Mouse (Mus musculus) heart, postnatal 25 days (tissue): ENCODE measurements at regions not wholly inside any gene's neighbourhood (a gene's known extent, or its start where the extent isn't known, plus 50 kb on each side); places are given as distances from the start of the nearest gene placed in this dataset.

Experiments
- DNase-seq: peaks from one replicate; pipeline ENCODE4 v3.0.0; 2022; ENCODE audit warnings: low spot score
- intact Hi-C: fragments of 180-260 bp; cut with DNase I; formaldehyde crosslinking; loops from one replicate; pipeline ENCODE4 v1.15.1; 2025

DNA sequence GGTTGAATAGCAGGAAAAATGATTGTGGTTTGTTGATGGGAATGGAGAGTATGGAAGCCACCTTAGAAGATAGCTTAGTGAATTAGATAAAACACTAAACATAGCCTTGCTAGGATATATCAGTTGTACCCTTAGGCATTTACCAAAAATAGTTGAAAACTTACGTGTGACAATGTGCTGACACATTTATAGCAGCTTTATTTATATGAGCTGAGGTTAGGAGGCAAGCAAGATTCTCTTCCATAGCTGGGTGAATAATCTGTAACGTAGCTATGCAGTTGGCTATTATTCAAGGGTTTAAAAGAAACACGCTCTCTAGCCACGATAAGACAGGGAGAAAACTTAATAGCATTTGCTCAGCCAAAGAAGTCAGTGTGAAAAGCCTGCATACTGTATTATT, 685.4 kb downstream of the Hs3st4 start:
- DNase-seq, result no peak
- intact Hi-C loops, result no loop called here

DNA sequence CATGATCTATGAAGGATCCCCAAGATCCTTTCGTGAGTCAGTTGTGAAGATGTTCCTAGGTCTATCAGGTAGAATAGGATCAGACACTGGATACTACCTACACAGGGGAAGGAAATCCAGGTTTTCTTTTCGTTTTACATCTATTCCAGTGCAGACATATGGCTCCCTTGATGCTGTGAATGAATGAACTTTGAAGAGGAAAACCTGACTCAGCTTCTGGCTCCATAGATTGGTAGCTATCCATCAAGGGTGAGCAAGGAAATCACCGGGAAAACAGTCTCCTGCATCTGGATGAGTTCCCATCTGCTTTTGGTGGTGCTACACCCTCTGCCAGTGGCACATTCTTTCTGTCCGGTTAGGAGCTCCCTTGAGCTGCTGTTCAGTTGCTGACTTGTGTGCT, 687.8 kb downstream of the Hs3st4 start:
- no peak for DNase-seq
- intact Hi-C loops, result no loop called here

DNA sequence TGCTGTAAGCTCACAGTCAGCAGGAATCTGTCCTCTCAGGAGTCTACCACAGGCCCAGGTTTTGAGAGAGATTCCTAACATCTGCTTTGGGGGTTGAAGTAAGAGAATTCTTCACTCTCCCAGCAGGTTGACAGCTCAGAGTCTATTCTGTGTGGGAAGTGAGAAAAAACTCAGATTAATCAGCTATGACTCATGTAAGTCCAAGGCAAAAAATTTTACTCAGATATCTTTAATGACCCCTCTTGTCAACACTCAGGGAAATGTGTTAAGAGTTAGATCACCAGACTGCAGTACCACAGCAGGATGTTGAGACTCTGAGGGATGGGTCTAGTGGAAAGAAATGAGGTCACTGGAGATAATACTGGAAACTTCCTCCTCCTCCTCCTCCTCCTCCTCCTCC, 688.4 kb downstream of the Hs3st4 start:
- intact Hi-C loops, result no loop called here
- no peak for DNase-seq

DNA sequence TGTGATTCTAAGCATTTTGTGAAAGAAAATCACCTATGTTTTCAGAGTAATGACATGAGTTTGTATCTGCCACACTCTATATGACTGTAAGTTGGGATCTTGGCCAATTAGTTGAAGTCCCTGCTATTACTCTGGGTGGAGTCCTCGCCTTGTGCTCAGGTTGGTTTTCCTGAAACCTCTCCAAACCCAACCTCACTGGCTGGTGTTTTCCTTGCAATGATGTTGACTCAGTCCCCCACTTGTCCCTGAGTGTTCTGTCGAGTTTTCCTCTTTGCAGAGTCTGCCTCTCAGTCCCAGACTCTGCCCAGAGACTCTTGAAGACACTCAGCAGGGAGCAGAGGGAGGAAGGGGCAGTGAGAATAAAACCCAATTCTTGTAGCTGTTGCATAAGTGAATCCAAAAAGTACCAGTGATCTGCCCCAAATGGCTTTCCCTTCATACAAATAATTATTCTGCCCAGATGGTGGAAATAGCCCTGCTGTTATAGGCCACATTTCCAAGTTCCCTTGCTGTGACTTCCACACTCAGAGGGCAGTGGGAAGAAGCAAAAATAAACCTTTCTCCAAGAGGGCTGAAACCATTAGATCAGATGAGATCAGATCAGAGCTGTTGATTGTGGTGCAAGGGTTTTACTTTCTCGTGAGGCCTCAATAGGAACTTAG, 694.3 kb downstream of the Hs3st4 start:
- intact Hi-C loops, result no loop called here

DNA sequence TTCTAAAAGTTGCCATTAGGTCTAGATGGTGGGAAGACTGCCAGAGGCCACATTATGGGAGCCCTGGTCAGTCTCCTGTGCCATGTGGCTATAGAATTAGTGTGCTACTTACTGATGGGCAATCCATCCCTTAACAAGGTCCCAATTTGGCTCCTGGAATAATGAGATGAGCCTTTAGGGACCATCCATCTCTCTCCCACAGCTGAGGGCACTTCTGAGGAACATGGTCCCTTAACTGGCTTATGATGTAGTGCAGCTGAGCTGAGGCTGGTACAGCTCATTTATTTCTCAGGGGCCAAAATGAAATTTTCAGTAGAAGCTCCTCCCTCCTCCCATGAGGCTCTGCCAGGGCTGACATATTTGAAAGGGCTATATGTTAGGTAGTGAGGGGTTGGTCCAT, 697.9 kb downstream of the Hs3st4 start:
- intact Hi-C loops, result no loop called here
- no peak for DNase-seq

More for the DNA sequence above, 694.3 kb downstream of the Hs3st4 start:
- no peak for DNase-seq

DNA sequence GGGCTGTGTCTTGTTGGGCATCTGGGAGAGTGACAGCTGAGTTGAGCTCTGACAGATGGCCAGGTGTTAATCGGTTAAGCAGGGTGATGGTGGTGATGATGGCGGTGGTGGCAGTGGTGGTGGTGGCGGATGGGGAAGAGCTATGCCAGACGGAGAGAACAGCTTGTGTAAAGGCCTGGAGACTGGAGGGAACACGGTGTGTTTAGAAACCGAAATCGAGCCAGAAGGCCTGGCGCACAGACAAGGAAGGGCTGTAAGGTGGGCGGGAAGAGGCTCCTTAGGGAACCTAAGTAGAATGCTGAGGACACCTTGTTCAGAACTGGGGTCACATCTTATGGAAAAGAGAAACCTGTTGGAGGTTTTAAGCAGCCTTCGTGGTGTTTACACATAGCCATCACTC, 698.5 kb downstream of the Hs3st4 start:
- intact Hi-C loops, result no loop called here
- no peak for DNase-seq

DNA sequence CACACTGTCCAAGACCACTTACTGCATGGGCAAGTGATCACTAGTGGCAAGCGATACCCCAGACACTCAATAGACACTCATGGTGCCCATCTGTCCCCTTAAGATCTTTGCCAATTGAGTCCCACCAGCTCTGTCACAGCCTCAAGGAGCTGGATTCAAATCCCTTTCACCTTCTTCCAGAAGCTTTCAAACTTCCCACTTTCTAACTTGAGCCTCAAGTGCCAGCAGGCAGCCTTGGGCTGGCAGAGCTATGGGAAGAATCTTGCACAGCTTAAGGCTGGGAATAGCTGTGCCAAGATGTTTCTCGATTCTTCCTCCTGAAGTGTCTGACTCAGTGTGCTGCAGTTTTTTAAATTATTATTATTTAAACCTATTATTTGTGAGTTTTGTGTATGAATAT, 699.2 kb downstream of the Hs3st4 start:
- intact Hi-C loops, result no loop called here

DNA sequence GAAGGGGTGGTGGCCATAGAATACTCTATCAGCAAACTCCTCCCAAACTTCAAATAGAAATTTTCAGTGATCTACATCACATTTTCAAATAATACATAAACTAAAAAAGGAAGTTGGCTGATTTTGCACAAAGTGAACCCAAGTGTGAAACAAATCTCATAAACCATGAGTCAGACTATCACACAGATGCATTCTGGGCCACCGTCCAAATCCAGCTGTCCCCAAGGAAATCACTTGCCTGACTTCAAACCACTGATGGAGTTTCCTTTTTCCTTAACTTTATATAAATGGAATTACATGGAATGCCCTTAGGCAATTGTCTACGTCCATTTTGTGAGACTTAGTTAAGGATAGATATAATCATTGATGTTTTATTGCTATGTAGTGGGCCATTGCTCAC, 702.8 kb downstream of the Hs3st4 start:
- DNase-seq, result peak; percentile 21
- intact Hi-C loops, result no loop called here

More for the DNA sequence above, 699.2 kb downstream of the Hs3st4 start:
- no peak for DNase-seq

DNA sequence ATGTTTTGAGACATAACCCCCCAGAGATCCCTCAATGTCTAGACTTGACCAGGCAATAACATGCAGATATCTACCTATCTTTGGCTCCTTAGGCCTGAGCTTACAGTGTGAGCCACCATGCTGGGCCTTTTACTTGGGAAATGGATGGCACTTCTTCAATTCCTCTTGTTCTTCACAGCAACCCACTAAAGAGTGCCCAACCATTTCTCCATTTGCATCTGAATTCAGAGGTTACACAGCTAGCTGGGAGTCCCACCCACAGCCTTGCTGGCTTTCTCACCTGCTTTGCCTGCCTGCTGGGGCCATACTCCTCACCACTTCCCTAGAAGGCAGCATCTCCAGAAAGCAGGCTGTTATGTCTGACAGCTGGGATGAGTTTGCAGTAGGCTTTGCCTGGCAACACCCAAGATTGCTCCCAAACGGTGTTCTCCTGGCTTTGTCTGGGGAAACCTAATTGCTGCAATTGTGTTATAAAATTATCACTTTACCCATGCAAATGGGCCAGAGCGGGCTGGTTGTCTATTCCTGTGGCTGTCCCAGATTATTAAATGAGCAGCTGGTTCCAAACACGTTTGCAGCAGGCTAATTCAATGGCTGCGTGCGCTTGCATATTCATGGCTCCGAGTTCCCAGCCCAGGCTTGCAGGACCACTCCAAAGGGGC, 721.6 kb downstream of the Hs3st4 start:
- intact Hi-C loops, result no loop called here
- no peak for DNase-seq

DNA sequence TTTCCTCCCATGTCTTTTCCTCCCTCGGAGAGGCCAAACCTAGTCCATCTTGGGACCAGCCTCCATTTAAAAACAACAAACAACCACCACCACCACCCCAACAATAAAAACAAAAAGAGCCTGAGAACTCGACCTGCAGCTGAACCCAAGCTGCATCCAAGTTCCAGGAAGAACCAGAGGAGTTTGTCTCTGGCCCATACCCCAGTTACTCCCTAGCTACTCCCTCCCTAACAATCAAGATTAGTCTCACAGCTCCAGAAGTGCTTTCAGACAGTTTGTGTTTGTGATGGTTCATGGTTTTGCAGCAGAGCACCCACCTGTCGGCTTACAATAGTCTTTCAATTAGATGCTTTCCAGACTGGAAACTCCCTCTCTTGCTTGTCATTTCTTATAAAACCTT, 724.5 kb downstream of the Hs3st4 start:
- DNase-seq, result no peak

DNA sequence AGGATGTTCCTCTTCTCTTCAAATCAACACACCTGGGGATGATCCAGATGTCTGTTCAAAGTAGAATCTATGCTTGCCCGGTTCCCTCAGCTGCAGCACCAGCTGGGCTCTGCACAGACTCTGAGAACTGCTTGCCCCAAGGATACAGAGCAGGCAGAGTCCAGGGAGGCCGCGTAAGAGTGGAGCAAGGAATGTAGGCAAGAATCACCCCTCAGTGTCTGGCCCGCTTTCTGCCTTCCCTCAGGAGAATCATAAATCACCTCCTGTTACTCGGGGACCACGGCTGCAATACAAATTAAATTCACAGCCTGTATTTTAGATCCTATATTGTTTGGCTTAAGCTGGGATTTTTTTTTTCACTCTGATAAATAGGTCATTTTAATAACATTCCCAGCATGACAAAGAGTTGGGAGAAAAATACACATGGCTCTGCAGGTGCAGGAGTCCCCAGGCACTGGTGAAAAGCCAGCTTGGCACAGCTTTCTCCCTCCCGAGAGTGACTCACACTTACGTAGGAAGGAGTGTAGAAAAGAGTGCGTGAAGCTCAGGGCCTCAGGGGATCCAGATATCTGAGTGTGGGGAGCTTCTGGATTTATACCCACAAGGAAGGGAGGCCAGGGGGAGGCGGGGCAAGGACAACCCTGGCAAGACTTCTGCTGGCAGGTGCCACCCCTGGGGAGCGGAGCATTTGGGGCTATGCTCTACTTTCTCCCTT, 726.3 kb downstream of the Hs3st4 start:
- peak; percentile 10 for DNase-seq
- intact Hi-C loops, result no loop called here

More for the DNA sequence above, 724.5 kb downstream of the Hs3st4 start:
- intact Hi-C loops, result no loop called here

DNA sequence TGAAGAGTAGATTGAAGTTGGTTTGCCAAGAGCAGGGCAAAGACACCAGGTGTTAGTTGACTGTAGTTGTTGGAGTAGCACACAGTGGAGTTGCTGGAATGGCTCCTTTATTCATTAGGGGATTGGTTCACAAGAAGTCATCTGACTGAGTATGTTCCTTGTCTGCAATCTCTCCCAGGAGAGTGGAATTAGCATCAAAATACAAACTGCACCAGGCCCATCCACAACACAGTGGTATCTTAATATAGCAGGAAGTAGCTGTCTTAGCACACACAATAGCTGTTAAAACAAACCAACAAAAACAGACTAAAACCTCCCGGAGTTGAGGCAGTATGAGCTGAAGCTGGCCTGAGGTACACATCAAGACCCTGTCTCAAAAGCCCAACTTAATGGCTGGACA, 723.5 kb upstream of the Kdm8 start:
- intact Hi-C loops, result no loop called here
- no peak for DNase-seq

DNA sequence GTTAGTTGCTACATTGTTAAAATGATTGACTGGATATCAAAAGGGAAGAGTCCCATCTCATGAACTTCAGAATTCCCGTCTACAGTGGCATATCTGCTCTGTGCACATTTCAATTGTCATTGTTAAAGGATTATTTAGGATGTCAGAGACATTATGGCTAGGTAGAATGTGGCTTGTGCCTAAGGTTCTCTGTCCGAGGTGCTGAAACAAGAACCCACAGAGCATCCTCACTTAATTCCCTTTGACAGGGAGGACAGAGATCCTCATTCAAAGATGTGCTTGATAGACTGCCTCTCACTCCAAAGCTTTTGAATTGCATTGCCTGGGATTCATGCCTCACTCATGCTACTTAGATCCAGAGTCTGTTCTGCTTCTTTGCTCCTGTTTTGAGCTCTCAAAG, 702.4 kb upstream of the Kdm8 start:
- intact Hi-C loops, result no loop called here
- DNase-seq, result no peak

DNA sequence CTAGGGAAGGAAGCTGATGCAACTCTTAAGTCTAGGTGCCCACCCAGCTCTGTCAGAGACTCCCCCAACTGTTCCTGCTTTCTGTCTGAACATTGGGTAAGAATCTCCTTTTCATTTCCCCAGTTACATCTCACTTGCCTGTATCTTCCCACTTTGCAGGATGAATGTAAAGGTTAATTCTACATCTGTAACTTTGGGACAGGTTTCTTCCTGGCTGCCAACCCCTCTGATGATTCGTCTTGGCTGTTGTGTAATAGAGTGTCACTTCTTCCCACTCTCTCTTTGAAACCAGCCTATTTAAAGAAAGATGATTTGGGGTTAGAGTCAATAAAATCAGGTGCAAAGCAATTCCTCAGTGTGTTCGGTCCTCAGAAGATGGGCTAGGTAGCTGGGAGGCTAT, 698.2 kb upstream of the Kdm8 start:
- no peak for DNase-seq
- intact Hi-C loops, result no loop called here

DNA sequence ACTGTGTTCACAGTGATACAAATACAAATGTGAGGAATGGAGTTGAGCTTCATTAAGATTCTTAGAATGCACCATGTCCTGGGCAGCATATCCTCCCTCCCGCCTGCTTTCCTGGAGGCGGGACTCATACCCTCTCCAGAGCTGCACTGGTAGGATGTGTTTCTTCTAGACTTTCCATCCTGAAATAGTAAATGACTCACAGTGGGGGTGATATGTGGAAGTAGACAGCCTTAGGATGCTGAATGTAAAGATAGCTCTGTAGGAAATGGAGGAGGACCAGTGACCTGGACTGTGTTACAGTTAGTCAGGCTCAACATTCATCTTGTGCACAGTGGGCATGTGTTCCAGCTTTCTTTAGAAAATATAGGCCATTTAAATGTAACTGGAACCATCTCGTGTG, 696.1 kb upstream of the Kdm8 start:
- intact Hi-C loops, result no loop called here
- DNase-seq, result no peak

DNA sequence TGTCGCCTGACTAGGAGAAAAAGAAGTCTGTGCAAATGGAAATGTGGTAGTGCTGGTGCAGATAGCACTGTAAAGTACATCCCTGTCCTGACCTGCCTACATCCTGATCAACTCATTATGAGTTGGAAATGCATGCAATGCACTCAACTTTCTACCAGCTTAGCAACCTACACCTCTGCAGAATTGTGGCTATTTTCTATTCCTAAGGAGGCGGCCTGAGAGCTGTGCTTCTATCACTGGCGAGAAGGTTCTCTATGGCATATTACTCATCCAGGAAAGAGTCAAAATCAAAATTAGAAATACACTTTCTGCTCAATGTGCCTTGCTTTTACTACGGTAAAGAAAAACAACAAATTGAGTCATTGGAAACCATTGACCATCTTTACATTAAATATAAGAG, 685.4 kb upstream of the Kdm8 start:
- intact Hi-C loops, result no loop called here
- no peak for DNase-seq

DNA sequence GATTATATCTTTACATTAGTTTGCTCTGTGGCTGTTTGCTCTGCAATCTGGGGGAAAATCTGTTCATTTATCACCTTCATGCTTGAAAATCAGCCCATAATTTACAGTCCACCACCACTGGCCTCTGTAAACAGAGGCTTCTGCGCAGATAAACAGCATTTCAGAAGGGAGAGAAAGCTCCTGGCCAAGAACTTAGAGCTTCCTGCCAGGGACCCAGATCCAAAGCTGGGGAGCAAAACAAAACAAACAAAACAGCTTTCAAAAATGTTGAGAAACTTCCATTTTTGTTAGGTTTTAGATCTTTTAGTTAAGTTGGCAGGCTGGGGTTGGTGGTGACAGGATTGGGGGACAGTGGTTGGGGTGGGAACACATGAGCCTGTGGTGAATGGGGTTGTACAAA, 666.7 kb upstream of the Kdm8 start:
- intact Hi-C loops, result no loop called here
- DNase-seq, result no peak

DNA sequence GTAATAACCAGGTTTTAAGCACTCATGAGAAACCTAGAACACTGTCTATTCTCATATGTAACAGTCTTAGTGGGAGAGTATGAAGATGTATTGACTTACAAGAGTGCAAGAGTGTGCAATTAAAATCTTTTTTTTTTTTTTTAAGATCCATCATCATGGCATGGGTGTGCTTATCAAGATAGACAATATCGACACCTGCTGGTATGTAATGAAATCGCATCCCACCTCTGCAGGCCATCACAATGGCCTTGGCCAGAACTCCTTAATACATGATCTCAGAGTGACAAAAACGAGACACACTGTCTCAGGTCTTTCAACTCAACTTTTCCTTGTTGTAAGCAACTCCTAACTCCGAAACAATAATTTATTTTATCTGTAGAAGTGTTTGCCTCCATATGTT, 661.7 kb upstream of the Kdm8 start:
- no peak for DNase-seq
- intact Hi-C loops, result loop anchor here (5.0 kb wide), 1 partner anchor 656 kb away; no protein-coding TSS in a partner anchor

DNA sequence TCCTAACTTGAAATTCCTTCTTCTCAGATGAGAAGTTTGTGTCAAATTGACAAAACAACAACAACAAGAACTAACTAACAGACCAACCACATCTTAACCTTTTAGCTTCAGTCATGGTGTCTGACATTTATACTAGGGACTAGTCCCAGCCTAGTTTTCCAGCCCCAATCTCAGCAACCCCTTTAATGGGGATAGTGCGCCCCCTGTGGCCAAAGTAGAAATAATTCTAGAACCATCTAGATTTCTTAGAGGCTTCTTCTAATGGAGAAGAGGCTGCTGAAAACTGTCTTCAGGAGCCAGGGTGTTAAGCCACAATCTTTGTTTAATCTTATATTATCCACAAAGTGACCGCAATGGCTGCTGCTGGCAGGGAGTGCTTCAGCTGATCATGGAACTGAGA, 659.5 kb upstream of the Kdm8 start:
- intact Hi-C loops, result loop anchor here (5.0 kb wide), 1 partner anchor 658 kb away; no protein-coding TSS in a partner anchor
- no peak for DNase-seq

DNA sequence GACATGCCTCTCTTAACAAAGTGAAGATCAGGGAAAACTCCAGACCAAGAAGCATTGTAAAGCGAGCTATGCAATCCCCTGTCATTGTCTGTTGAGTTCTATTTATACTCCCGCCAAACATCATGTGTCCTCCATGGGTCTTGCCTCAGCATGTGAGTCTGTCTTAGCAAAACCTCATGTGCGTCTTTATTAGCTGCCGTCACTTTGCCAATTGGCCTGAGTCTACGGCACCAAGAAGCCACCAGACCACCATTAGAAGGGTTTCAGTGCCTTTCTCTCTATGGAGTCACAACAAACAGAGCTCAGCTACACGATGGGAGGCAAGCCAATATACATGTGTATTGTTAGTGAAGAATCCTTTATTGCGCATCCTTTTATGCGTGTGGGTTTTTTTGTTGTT, 658.6 kb upstream of the Kdm8 start:
- intact Hi-C loops, result no loop called here
- DNase-seq, result no peak

DNA sequence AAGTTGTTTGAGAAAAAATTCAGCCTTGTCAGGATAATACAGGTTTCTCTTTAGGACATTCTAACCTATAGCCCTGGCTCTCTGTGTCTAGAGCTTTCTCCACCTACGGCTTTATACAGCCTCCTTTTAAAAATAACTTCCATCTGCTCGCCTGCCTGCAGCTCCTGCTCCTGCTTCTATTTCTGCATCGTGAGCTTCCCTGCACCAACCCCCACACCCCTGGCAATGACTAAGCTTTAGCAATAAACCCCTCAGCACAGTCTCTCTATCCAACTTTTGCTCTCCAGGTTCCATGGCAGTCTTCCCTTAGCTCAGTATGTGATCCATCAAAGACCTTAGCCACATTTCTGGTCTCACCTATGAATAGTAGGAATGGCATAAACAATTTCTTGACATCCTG, 655.7 kb upstream of the Kdm8 start:
- intact Hi-C loops, result no loop called here
- DNase-seq, result no peak
